Mouse (Mus musculus): ENCODE measurements at regions not wholly inside any gene's neighbourhood (a gene's known extent, or its start where the extent isn't known, plus 50 kb on each side); places are given as distances from the start of the nearest gene placed in this dataset.
A peak's percentile ranks its signal among the peaks of the same experiment; 100 is the strongest.

- Histone ChIP-seq H3K36me3 (no peaks in the 10 kb centered on the region), H3K27ac (no peak overlapping the region), H3K4me3 (no peak overlapping the region), H3K27me3 (ENCODE audit: insufficient read depth, poor library complexity, severe bottlenecking) (no peaks in the 10 kb centered on the region), H3K9me3 (no peaks in the 10 kb centered on the region), H3K4me1 (replicated peaks) (no peaks in the 10 kb centered on the region)
- no peak for DNase-seq (ENCODE audit: low spot score)
- 81% methylated on average over 4 of the region's 4 CpGs for WGBS
Observed at GRCm38 (mm10) chr7:53482150-53482837, 1353.0 kb upstream of the Luzp2 start.

- Histone ChIP-seq H3K27ac (no peak overlapping the region), H3K4me3 (no peak overlapping the region), H3K36me3 (no peaks in the 10 kb centered on the region), H3K27me3 (ENCODE audit: insufficient read depth, poor library complexity, severe bottlenecking) (no peaks in the 10 kb centered on the region), H3K4me1 (replicated peaks) (no peaks in the 10 kb centered on the region), H3K9me3 (no peaks in the 10 kb centered on the region)
- WGBS, result 71% methylated on average over 3 of the region's 3 CpGs
- peak; percentile 2 for DNase-seq (ENCODE audit: low spot score)
Observed at GRCm38 (mm10) chr7:53486126-53486525, 1349.2 kb upstream of the Luzp2 start.

GRCm38 (mm10) chr7:53522195-53522917 lies 1312.9 kb upstream of the Luzp2 start:
- Histone ChIP-seq H3K9me3 (no peaks in the 10 kb centered on the region), H3K4me1 (replicated peaks) (no peaks in the 10 kb centered on the region), H3K4me3 (no peak overlapping the region), H3K27me3 (ENCODE audit: insufficient read depth, poor library complexity, severe bottlenecking) (no peaks in the 10 kb centered on the region), H3K36me3 (no peaks in the 10 kb centered on the region), H3K27ac (no peak overlapping the region)
- WGBS, result 90% methylated on average over 3 of the region's 3 CpGs
- DNase-seq (ENCODE audit: low spot score), result no peak

All from hindbrain, embryonic 10.5 days (tissue).